Mouse (Mus musculus): ENCODE results near the gene Gm10645. TPM values are rescaled to one million over a fixed set of nuclear protein-coding genes. Genes with fewer than 3 reads are reported as not detected.
A peak's percentile ranks its signal among the peaks of the same experiment; 100 is the strongest.

Gm10645 gene
- total RNA-seq (2021) (under 1 TPM in 1 of 2 experiments, not detected in 1; 0.28 TPM), polyA plus RNA-seq (2012; rRNA removed) (1.3 and 1.5 TPM in 2 replicates)
- long read RNA-seq: 0 reads

- peak; percentile 71 for DNase-seq
Observed at GRCm38 (mm10) chr8:83165931-83166867, at the start of gene Gm10645. Gene Gm10645 (minus strand): TSS chr8:83166170.

DNA sequence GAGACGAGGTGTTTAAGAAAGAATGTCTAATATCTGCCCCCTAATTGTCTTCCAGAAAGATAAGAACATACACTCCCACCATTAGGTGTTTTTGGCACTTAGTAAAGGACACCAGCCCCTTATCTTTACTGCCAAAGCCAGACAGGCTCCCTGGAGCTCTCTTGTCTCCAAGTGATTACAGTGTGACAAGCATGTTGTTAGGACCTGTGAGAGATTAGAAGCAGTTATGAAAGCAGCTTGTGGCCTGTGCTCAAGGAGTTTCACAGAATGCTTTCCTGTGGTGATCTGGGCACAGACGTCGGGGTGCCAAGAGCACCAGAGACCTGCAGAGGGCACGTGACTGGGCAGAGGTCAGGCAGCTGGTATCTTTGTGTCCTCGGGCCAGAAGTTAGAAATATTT, 49.1 kb upstream of the Gm10645 start:
- no peak for DNase-seq

DNA sequence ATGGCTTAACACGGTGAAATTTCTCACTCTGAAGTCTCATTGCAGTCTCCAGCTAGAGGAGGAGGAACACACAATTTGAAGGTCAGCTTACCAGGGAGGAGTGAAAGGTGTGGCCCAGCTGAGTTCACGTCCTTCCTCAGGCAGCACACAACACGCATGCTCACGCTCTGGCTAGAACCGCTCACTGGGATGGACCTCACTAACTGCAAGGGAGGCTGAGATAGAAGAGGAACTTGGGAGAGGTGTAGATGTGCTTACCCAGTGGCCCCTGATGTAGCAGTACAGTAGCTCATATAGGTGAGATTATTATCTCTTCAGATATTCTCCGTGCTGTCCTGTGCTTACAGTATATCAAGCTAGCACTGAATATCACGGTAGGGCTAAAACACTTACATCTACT, 44.7 kb upstream of the Gm10645 start:
- no peak for DNase-seq

- no peak for DNase-seq
Observed at GRCm38 (mm10) chr8:83209581-83209980, 43.6 kb upstream of the Gm10645 start.

DNA sequence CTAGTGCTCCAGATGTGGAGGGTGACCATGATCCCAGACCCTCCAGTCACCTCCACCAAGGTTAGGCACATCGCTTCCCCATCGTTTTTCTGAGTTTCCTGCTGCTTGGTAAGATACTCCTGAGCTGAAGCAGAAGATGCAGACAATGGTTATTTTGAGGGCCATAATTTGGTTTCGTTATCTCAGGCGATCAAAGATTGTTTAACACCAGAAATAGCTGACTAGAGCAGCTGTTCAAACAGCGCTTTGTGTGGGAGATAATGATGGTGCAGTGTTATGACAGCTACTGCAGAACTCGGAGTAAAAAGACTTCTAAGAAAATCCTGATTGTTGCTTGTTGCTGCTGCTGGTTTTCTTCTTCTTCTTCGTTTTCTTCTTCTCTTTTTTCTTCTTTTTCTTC, 39.9 kb upstream of the Gm10645 start:
- no peak for DNase-seq

- no peak for DNase-seq
Observed at GRCm38 (mm10) chr8:83202946-83203345, 37.0 kb upstream of the Gm10645 start.

DNA sequence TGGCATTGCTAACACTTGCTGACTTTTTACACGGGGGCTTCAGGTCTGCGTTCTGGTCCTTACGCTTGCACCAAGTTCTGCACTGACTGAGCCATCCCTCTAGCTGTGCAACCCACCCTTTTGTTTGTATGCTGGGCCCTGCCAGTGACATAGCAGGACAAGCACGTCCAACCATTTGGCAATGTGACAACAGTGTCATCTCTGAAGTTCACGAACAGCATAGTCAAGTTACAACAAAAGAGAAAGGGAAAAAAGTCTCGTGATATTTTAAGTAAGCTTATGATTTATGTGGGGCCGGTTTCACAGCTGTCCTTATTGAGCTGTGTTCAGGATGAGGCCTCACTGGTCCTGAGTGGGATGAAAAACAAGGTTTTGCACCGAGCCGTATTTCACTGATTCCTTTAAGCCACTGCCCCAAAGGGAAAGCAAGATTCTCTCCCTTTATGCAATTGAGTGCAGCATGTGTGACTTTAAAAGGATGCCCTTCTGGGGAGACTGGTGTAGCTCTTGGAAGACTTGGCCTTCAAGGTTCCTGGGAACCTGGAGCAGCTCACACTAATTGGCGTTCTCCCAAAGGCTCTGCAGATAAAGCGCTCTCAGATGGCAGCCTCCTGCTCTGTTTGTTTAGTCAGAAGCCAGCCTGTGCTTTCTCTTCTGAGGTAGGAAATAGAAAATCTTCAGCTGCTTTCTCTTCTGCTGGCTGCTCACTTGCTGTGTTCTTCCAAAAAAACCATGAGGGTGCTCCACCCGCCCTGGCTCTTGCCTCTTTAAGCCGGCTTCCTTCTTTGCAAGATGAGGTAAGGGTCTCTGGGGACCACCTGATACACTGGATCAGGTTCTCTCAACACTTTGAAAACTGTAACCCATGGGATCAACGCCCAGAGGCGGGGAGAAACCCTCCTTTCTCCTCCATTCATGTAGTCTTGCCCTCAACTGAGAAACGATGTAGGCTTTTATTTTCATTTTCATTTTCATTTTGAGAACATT, 34.5 kb upstream of the Gm10645 start:
- peak; percentile 64 for DNase-seq

- peak; percentile 41 for DNase-seq
Observed at GRCm38 (mm10) chr8:83199715-83200114, 33.7 kb upstream of the Gm10645 start.

GRCm38 (mm10) chr8:83196088-83196487, 30.1 kb upstream of the Gm10645 start:
- no peak for DNase-seq

- DNase-seq: no peak
Observed at GRCm38 (mm10) chr8:83189538-83190095, 23.6 kb upstream of the Gm10645 start.

- DNase-seq: no peak
Observed at GRCm38 (mm10) chr8:83187363-83187962, 21.5 kb upstream of the Gm10645 start.

DNA sequence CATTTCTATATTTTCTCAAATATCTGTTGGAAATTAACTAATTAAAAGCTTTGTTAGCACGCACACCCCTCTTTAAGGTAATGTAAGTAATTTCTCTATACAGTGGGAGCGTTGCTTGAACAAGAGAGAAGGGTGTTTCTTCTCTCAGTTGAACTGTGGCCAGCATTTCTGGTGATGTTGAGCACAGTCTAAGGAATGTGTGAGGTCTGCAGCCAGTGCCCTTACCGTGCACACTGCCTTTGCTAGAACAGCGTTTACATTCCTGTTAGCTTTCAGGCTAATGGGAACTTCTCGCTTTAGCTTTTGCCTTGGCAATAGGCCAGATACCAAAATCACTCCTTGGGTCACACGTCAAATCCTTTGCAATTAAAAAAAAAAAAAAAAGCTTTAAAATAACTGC, 20.4 kb upstream of the Gm10645 start:
- no peak for DNase-seq

GRCm38 (mm10) chr8:83182784-83183183, 16.8 kb upstream of the Gm10645 start:
- no peak for DNase-seq

DNA sequence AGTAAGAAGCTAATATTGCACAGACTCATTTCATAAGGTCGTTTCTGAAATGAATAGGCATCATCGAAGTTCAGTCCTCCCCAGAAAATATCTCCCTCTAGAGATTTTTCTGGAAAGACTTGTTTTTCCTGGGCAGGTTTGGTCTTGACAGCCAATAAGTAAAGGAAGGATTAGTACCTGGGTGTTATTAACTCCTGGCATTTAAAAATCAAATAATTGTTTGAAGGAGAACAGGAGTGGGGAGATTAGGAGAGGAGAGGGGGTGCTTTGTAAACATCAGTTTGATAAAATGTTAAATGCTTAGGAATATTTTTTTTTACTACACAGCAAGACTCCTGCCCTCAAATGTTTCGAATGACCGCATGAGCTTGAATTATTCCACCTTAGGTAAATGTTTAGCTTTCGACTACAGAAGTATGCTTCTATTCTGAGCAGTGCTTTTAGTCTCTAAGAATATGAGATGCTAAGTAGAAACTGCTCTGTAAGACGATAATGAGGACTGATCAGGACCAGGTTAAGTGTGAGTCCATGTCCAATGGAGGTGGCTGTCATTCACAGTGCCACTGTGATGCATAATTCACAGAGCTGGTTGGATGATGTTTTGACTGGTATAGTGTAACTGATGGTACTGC, 16.0 kb upstream of the Gm10645 start:
- DNase-seq: no peak

GRCm38 (mm10) chr8:83178228-83178742, 12.3 kb upstream of the Gm10645 start:
- peak; percentile 47 for DNase-seq

DNA sequence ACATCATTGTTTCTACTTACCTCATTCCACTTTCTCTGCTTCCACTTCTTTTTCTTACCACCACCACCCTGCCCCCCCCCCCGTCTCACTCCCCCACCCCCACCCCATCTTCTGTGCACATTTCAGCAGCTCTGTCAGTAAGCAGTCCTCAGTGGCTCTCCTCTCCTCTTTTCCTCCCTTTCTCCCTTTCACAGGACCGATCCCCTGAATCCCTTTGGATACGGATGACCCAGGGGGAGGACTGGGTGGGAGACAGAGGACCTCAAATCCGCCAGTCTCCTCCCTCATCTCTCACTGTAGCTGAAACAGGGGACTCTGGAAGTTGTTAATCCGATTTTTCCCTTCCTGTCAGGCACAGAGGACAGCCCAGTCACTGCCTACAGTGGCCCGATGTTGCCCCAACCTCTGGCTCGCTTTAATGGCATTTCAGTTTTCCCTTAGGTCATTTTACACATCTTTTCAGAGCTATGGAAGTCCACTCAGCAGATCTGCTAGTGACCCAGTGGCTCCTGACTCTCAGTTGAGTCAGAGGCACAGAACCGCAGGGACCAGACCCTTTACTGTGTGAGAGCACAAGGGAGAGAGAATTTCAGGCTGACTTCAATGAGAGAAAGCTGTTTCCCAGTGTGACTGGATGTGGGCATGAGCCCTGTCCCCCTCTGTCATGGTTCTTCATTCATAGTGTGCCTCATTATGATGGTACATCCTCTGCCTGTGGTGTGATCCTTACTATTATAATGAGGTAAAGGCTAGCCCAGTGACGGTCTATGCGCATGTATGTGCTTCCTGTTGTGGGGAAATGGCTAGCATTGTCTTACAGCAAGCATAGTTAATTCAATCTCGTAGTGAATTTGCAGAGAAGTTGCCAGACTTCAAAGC, 11.6 kb upstream of the Gm10645 start:
- no peak for DNase-seq

- no peak for DNase-seq
Observed at GRCm38 (mm10) chr8:83176785-83177184, 10.8 kb upstream of the Gm10645 start.

DNA sequence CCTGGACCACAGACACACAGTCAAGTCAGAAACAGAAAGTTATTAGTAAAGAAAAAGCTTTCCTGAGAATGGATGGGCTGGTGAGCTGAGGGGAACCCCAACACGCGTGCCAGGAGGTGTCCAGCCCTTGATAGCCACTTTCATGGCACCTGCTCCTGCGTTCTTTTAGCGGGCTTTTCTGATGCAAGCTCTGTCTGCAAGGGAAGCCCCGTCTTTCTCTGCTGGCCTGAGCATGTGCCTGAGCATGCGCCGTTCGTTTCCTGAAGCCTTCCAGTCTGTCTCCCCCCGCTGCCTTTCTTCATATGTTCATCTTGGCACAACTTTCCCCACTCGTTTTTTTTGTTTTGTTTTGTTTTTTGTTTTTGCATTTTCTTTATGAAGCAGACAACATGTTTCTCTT, 9.7 kb upstream of the Gm10645 start:
- DNase-seq: no peak

DNA sequence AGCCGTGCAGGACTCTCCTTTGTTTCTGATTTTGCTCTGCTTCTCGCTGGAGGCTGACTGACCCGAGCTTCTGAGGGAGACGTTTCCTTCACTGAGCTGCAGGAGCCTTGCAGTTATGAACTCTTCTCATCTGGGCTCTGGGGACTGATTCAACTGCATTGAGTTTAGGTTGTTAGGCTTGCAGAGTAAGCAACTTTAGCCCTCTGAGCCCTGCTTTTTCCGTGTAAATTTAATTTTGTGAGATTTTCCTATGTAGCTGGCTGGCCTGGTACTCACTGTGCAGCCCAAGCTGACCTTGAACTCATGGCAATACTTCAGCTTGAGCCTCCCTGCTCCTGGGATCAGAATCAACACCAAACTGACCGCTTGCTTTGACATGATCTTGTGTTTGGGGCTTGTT, 4.9 kb upstream of the Gm10645 start:
- DNase-seq: peak; percentile 13

DNA sequence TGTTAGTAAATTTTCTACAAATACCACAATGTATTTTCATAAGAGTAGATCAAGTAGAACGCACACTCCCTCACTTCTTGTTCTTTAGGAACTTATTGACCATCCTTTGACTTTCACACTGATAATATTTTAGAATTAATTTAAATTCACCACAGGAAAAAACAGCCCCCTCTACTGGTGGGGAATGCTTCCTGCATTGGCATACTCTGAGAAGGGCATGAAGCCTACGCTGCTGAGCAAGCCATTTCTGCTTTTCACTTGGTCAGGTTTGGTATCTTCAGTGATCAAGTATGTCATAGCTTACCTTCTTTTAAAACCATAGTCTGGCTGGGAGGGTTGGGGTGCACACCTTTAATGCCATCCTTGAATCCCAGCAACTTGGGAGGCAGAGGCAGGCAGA, 3.7 kb upstream of the Gm10645 start:
- peak; percentile 15 for DNase-seq

Measured in adrenal gland, adult 2 months (tissue).